In genomic region chr5:100369093-100369492, GRCm38 (mm10) we compare ENCODE assay signal across 21 mouse cellular contexts. TPM values are rescaled to one million over a fixed set of nuclear protein-coding genes. Genes with fewer than 3 reads are reported as not detected.
A peak's percentile ranks its signal among the peaks of the same experiment; 100 is the strongest.
DNase-seq lines count a peak whose midpoint lies in the region; ATAC-seq and TF ChIP-seq lines count a peak whose summit lies in the region.
"Had no signal": no experiment of that assay in that cellular context is flagged by ENCODE, and none has a peak within 500 bp of the region (broad histone marks: within the 10 kb centered on the region; RNA-seq: fewer than 3 reads in every experiment).

No protein-coding gene starts in this region.

- peak; percentile 41; the same call in 1 of the 2 replicates for ATAC-seq in lung, embryonic 16.5 days (ENCODE audit: low read depth)
- ATAC-seq: intestine, embryonic 15.5 days had no signal

- DNase-seq in gastrocnemius, adult 2 months, result peak; percentile 53
- DNase-seq in gastrocnemius, postnatal 4 days (ENCODE audit: low spot score in 2 of 2), result no peak
- peak; percentile 29 to 63 for DNase-seq in lung, adult 18-20 months
- DNase-seq in lung, adult 2 months, result no peak
- DNase-seq in urinary bladder, adult 2 months (ENCODE audit: low spot score), result no peak
- no peak for DNase-seq in left cerebral cortex, postnatal 25 days (ENCODE audit: low spot score in 2 of 2)
- DNase-seq: B cell, adult 2 months; gastrocnemius, postnatal 10 days; midbrain, embryonic 14.5 days; right cerebral cortex, postnatal 25 days had no signal

- H3K27ac ChIP-seq in gastrocnemius, adult 2 months, result 0 out of 2 replicates have a peak overlapping the region, but pooled peaks have one; percentile 5
- no peak overlapping the region for H3K27ac ChIP-seq in lung, embryonic 16.5 days (ENCODE audit: low read length)
- H3K27ac ChIP-seq: embryonic facial prominence, embryonic 12.5 days; hindbrain, embryonic 14.5 days; intestine, embryonic 15.5 days; kidney, postnatal 0 days; limb, embryonic 10.5 days; liver, embryonic 14.5 days; neural tube, embryonic 15.5 days; stomach, postnatal 0 days had no signal

- H3K4me1 ChIP-seq in lung, adult 2 months (ENCODE audit: control insufficient read depth, insufficient read depth, low read length), result peaks cover 6% of the 10 kb centered on the region; the same call in 1 of the 2 replicates
- peaks cover 4% of the 10 kb centered on the region; the same call in 1 of the 2 replicates for H3K4me1 ChIP-seq in lung, embryonic 16.5 days (replicated peaks; ENCODE audit: control insufficient read depth, insufficient read depth, low read length)
- H3K4me1 ChIP-seq: embryonic facial prominence, embryonic 12.5 days; intestine, embryonic 15.5 days; limb, embryonic 10.5 days; neural tube, embryonic 15.5 days had no signal

- H3K9ac ChIP-seq in lung, embryonic 16.5 days (ENCODE audit: low read length), result no peak overlapping the region
- H3K9ac ChIP-seq: embryonic facial prominence, embryonic 12.5 days; heart, embryonic 15.5 days; hindbrain, embryonic 14.5 days; intestine, embryonic 15.5 days; liver, embryonic 14.5 days; neural tube, embryonic 15.5 days had no signal

- H3K36me3 ChIP-seq in lung, embryonic 16.5 days (ENCODE audit: control insufficient read depth, insufficient read depth, low read length), result peaks cover 38% of the 10 kb centered on the region

- 40% methylated on average over 6 of the region's 6 CpGs for WGBS in lung, adult 2 months
- 69% methylated on average over 6 of the region's 6 CpGs for WGBS in lung, embryonic 16.5 days

- no peak for TF ChIP-seq POLR2A in lung, adult 2 months (IDR thresholded peaks at IDR 0.05; ENCODE audit: borderline replicate concordance, extremely low read depth, low read depth, low read length)

- no peaks in the 10 kb centered on the region for H3K9me3 ChIP-seq in lung, embryonic 16.5 days (ENCODE audit: control insufficient read depth, low read length)
- H3K9me3 ChIP-seq: embryonic facial prominence, embryonic 12.5 days; heart, embryonic 15.5 days; intestine, embryonic 15.5 days; limb, embryonic 10.5 days; neural tube, embryonic 15.5 days had no signal

- no peak overlapping the region for H3K4me3 ChIP-seq in gastrocnemius, adult 2 months
- no peak overlapping the region for H3K4me3 ChIP-seq in lung, adult 2 months (replicated peaks; ENCODE audit: extremely low read depth, low read depth, low read length)
- no peak overlapping the region for H3K4me3 ChIP-seq in lung, embryonic 16.5 days (ENCODE audit: low read length)
- H3K4me3 ChIP-seq: embryonic facial prominence, embryonic 12.5 days; heart, embryonic 15.5 days; intestine, embryonic 15.5 days; limb, embryonic 10.5 days; myocyte; neural tube, embryonic 15.5 days had no signal

- TF ChIP-seq CTCF in gastrocnemius, adult 2 months (IDR thresholded peaks at IDR 0.05), result no peak
- TF ChIP-seq CTCF in lung, adult 2 months (IDR thresholded peaks at IDR 0.05; ENCODE audit: insufficient read depth, low read length), result no peak

- intact Hi-C loops in gastrocnemius, adult 2 months (cut with DNase I), result no loop called here
- intact Hi-C loops in left cerebral cortex, postnatal 25 days (cut with DNase I), result no loop called here

- no peak overlapping the region for H3K4me2 ChIP-seq in lung, embryonic 16.5 days (ENCODE audit: low read depth, low read length)
- H3K4me2 ChIP-seq: embryonic facial prominence, embryonic 12.5 days; hindbrain, embryonic 14.5 days; intestine, embryonic 15.5 days; neural tube, embryonic 15.5 days had no signal

- no peaks in the 10 kb centered on the region for H3K27me3 ChIP-seq in lung, embryonic 16.5 days (ENCODE audit: control insufficient read depth, insufficient read depth, low read depth, low read length)
- H3K27me3 ChIP-seq: embryonic facial prominence, embryonic 12.5 days; heart, embryonic 15.5 days; intestine, embryonic 15.5 days; neural tube, embryonic 15.5 days had no signal

RNA-seq across cellular contexts. Expression of gene Sec31a, which starts 46.9 kb away (rescaled TPM):
- 10 to 100 TPM; 65.4 to 71.0 TPM for total RNA-seq in gastrocnemius, adult 2 months (2021)
- 100 to 1,000 TPM; 154 to 169 TPM for total RNA-seq in gastrocnemius, postnatal 4 days (2021)
- 192 and 194 TPM in 2 replicates for polyA plus RNA-seq in lung, adult 2 months (2012; rRNA removed)
- polyA plus RNA-seq in lung, embryonic 16.5 days (2015; fragmentation: Nextera tagmentation; extraction: Ambion mirVana), result 156 and 161 TPM in 2 replicates
- 148 and 178 TPM in 2 replicates for polyA plus RNA-seq in urinary bladder, adult 2 months (2012; rRNA removed)
- total RNA-seq in left cerebral cortex, postnatal 25 days (2021), result 100 to 1,000 TPM; 108 to 112 TPM

Comparison
In these comparisons a context has a peak if more than half of its experiments do, and no peak if none do; other contexts are left out.
1. DNase-seq: peak in gastrocnemius, adult 2 months (single experiment) and lung, adult 18-20 months (2 of 2); none in gastrocnemius, postnatal 4 days (0 of 2), lung, adult 2 months (single experiment), urinary bladder, adult 2 months (single experiment) and left cerebral cortex, postnatal 25 days (0 of 2).